Mouse (Mus musculus) cerebellum, postnatal 4 days (tissue): ENCODE results near the gene Tmco4.

Experiments used
- DNase-seq, 2 experiments: peaks; one replicate each; pipeline ENCODE4 v3.0.0; 2022; ENCODE audit warnings: low spot score in 2 of 2, mixed read lengths in 1 of 2

Gene Tmco4

GRCm38 (mm10) chr4:139055744-139056143, 83.1 kb downstream of the Tmco4 start:
- no peak for DNase-seq

GRCm38 (mm10) chr4:139057291-139057690, 84.6 kb downstream of the Tmco4 start:
- peak in 1 of 2 experiments; percentile 34 for DNase-seq

- no peak for DNase-seq
Measured at GRCm38 (mm10) chr4:139058029-139058428, 85.3 kb downstream of the Tmco4 start.

GRCm38 (mm10) chr4:139059569-139059968, 86.9 kb downstream of the Tmco4 start:
- DNase-seq: no peak

- DNase-seq: no peak
Measured at GRCm38 (mm10) chr4:139064831-139065230, 92.1 kb downstream of the Tmco4 start.

GRCm38 (mm10) chr4:139068287-139068686, 95.6 kb downstream of the Tmco4 start:
- DNase-seq: no peak

GRCm38 (mm10) chr4:139074060-139074459, 101.4 kb downstream of the Tmco4 start:
- no peak for DNase-seq

GRCm38 (mm10) chr4:139075041-139075711, 102.5 kb downstream of the Tmco4 start, which contains the start of gene Htr6:
Gene Htr6 (minus strand): TSS chr4:139075570.
- no peak for DNase-seq

- DNase-seq: no peak
Measured at GRCm38 (mm10) chr4:139075915-139076314, 103.2 kb downstream of the Tmco4 start.

- DNase-seq: no peak
Measured at GRCm38 (mm10) chr4:139078313-139078712, 105.6 kb downstream of the Tmco4 start.

- no peak for DNase-seq
Measured at GRCm38 (mm10) chr4:139078726-139079125, 106.0 kb downstream of the Tmco4 start.

- DNase-seq: no peak
Measured at GRCm38 (mm10) chr4:139079439-139079838, 106.8 kb downstream of the Tmco4 start.

- no peak for DNase-seq
Measured at GRCm38 (mm10) chr4:139080259-139080658, 107.6 kb downstream of the Tmco4 start.

GRCm38 (mm10) chr4:139081270-139081931, 108.7 kb downstream of the Tmco4 start:
- DNase-seq: no peak

- DNase-seq: peak; percentile 64 to 87
Measured at GRCm38 (mm10) chr4:139082790-139083564, 110.3 kb downstream of the Tmco4 start.

GRCm38 (mm10) chr4:139085337-139085736, 112.6 kb downstream of the Tmco4 start:
- DNase-seq: no peak

- DNase-seq: peak; percentile 86 to 91
Measured at GRCm38 (mm10) chr4:139086037-139086436, 113.3 kb downstream of the Tmco4 start.

- no peak for DNase-seq
Measured at GRCm38 (mm10) chr4:139086984-139087383, 114.3 kb downstream of the Tmco4 start.

GRCm38 (mm10) chr4:139088982-139089671, 116.4 kb downstream of the Tmco4 start:
- no peak for DNase-seq

GRCm38 (mm10) chr4:139090303-139090940, 117.7 kb downstream of the Tmco4 start:
- no peak for DNase-seq

GRCm38 (mm10) chr4:139091066-139091465, 118.4 kb downstream of the Tmco4 start:
- DNase-seq: no peak
